Mouse (Mus musculus) testis, postnatal 14 days (tissue): ENCODE results near the gene Mycbp.
"Not testable (repeated sequence)": the region's sequence is repeated elsewhere in the genome, so short reads cannot be mapped to it uniquely, and the experiment has no call there.

ENCODE experiments used
- DNase-seq: peaks from one replicate; pipeline ENCODE4 v3.0.0; 2021; ENCODE audit warnings: low spot score

Mycbp gene

GRCm38 (mm10) chr4:123940878-123941277 is 36.2 kb downstream of the Mycbp start:
- DNase-seq: not testable (repeated sequence)

DNA sequence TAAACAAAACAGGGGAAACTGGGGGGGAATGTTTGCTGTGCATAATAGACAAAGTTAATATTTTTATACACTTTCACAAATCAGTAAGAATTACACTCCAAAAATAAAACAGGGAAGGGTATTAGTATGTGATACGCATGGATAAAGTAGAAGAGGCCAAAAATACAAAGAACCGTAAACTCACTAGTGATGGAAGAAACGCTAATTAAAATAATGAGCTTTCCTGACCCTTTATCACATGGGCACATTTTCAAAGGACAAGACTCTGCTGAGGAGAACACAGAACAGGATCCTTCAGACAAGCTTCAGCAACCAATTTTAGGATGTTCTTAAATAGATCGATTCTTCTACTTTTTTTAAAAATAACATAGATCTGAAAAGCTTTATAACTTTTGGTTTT is 42.1 kb downstream of the Mycbp start:
- no peak for DNase-seq

DNA sequence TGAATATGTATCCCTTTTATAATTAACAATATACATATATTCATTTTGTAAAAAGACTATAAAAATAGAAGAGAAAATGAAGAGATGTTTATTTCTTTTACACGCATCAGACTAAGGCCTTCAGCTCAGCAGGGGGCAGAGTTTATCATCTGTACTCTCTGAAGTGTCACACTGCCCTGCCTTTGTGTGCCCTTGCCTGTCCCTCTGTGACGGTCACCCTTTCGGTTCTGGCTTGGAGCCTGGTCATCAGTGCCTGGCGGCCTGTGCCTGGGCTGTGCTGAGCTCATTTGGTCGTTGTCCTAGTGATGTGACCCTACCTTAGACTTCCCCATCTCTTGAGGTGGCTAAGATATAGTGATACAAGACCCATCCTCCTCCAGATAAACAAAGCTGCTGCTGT is 42.5 kb downstream of the Mycbp start:
- DNase-seq: no peak

GRCm38 (mm10) chr4:123948901-123949300 is 44.3 kb downstream of the Mycbp start:
- no peak for DNase-seq

GRCm38 (mm10) chr4:123949649-123950048 is 45.0 kb downstream of the Mycbp start:
- DNase-seq: no peak

- no peak for DNase-seq
These were observed 47.4 kb downstream of the Mycbp start for GRCm38 (mm10) chr4:123952059-123952458.

DNA sequence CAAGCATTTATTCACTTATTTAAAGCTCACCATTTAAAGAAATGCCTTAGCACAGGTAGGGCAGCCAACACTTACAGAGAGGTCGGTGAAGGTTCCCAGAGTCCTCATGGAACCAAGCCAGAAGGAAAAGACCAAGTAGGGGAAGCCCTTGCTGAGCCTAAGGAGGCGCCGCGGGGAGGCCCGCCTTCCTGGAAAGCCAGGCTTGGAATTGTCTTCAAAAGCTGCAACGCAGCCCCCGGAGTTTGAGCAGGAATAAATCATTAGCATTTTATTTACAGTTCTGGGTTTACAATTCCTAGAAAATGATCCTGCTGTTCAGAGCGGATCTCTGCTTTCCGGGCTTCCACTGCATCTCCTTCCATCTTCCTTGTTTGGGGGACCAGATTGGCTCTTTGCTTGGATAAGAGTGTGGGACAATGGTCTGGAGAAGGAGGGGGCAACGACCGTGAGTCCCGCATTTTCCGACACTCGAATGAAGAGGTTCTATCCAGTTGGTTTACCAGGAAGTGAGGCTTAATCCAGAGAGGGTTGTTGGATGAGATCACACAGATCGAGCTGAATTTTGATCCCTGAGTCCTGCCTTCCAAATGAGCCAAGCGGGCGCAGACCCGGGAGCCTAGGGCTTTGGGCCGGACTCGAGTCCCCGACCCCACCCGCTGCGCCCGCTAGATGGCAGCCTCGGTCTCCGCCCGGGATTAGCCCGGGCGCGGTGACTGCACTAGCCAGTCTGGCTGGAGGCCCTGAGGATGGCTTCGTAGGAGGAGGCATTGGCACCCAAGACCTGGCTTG is 52.3 kb downstream of the Mycbp start:
- peak; percentile 63 for DNase-seq

DNA sequence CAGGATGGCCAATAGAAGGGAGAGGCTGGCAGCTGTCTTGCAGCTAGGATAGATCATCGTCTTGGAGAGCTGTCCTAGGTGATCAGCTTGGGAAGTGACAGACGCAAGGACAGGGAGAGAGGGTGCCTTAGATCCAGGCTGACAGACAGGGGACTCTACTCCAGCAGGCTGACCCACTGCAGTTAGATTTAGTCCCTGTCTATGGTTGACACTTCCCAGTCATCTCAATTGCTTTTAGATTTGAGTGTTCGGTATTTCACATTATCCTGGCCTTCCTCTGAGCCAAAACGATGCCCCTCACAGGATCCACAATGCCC is 52.8 kb downstream of the Mycbp start:
- no peak for DNase-seq

DNA sequence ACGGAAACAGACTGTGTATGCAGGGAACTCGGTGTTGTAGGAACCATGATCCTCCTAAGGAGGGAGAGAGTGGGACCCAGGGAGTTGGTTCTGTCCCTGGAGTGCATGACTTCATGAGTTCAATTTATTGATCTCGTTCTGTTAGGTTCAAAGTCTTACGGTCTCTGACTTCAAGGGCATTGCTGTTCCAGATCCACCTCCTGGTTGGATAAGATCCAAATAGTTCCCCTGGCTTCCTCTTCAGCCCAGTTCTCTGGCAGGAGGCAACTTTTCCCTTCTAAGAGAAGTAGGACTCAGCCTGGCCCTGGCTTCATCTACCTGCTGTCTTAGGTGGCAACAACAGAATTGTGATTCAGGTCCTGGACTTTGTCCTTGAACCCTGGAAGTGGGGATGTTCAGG is 53.3 kb downstream of the Mycbp start:
- no peak for DNase-seq

GRCm38 (mm10) chr4:123960955-123961354 is 56.3 kb downstream of the Mycbp start:
- no peak for DNase-seq
